Mouse (Mus musculus) liver, embryonic 12.5 days (tissue): ENCODE data around the gene Cadm1. TPM values are rescaled to one million over a fixed set of nuclear protein-coding genes. Genes with fewer than 3 reads are reported as not detected.

Source experiments
- ATAC-seq: fragments of 200-750 bp; cut with Nextera tagmentation; 2 replicates; pipeline ENCODE4 v1.8.0; 2017; ENCODE audit warnings: moderate number of reproducible peaks, mild to moderate bottlenecking, moderate library complexity
- H3K27ac ChIP-seq: fragments of 300-500 bp; sonication (generic); 2 replicates; pipeline ENCODE4 v1.5.1; 2016; ENCODE audit warnings: mild to moderate bottlenecking
- H3K27me3 ChIP-seq: fragments of 300-500 bp; sonication (generic); replicated peaks from 2 replicates; pipeline ENCODE4 v1.6.1; 2016; ENCODE audit warnings: mild to moderate bottlenecking, moderate library complexity
- H3K36me3 ChIP-seq: fragments of 300-500 bp; sonication (generic); 2 replicates; pipeline ENCODE4 v1.6.1; 2016; ENCODE audit warnings: mild to moderate bottlenecking, moderate library complexity
- H3K4me1 ChIP-seq: fragments of 300-500 bp; sonication (generic); 2 replicates; pipeline ENCODE4 v1.6.1; 2016
- H3K4me2 ChIP-seq: fragments of 300-500 bp; sonication (generic); 2 replicates; pipeline ENCODE4 v1.6.1; 2016; ENCODE audit warnings: mild to moderate bottlenecking, moderate library complexity
- H3K4me3 ChIP-seq: fragments of 300-500 bp; sonication (generic); 2 replicates; pipeline ENCODE4 v1.5.1; 2016; ENCODE audit warnings: mild to moderate bottlenecking, moderate library complexity
- H3K9ac ChIP-seq: fragments of 300-500 bp; sonication (generic); 2 replicates; pipeline ENCODE4 v1.6.1; 2016; ENCODE audit warnings: mild to moderate bottlenecking, moderate library complexity
- H3K9me3 ChIP-seq: fragments of 300-500 bp; sonication (generic); replicated peaks from 2 replicates; pipeline ENCODE4 v1.6.1; 2016; ENCODE audit warnings: mild to moderate bottlenecking, moderate library complexity
- WGBS: fragments of 180-500 bp; shearing (Covaris S2); methylation state at CpG from one replicate; pipeline ENCODE4 v1.1.7; 2016; ENCODE audit not compliant: insufficient replicate concordance; 5-methylcytosine and 5-hydroxymethylcytosine counted together
- polyA plus RNA-seq: library from polyadenylated mRNA; unstranded; fragments of >200 nt; fragmentation: Nextera tagmentation; extraction: Ambion mirVana; gene quantifications from 2 replicates; pipeline ENCODE4 v1.2.1, GENCODE M21; 2016

The Cadm1 gene
- polyA plus RNA-seq, 1 experiment from 2014 or later: 10.4 TPM

GRCm38 (mm10) chr9:47786642-47787041 lies 256.7 kb downstream of the Cadm1 start:
- Histone ChIP-seq H3K9ac (no peak overlapping the region), H3K36me3 (no peaks in the 10 kb centered on the region), H3K4me3 (no peak overlapping the region), H3K9me3 (no peaks in the 10 kb centered on the region), H3K27me3 (no peaks in the 10 kb centered on the region), H3K4me1 (no peaks in the 10 kb centered on the region), H3K27ac (no peak overlapping the region), H3K4me2 (no peak overlapping the region)
- no peak for ATAC-seq
- 52% methylated on average over 3 of the region's 3 CpGs for WGBS

- Histone ChIP-seq H3K27me3 (no peaks in the 10 kb centered on the region), H3K4me2 (no peak overlapping the region), H3K9me3 (no peaks in the 10 kb centered on the region), H3K27ac (no peak overlapping the region), H3K36me3 (no peaks in the 10 kb centered on the region), H3K4me3 (no peak overlapping the region), H3K4me1 (no peaks in the 10 kb centered on the region), H3K9ac (no peak overlapping the region)
- WGBS: 72% methylated on average over 5 of the region's 5 CpGs
- ATAC-seq: no peak
Measured at GRCm38 (mm10) chr9:47798478-47798877, 268.5 kb downstream of the Cadm1 start.

- H3K9ac ChIP-seq: no peak overlapping the region
- no peaks in the 10 kb centered on the region for H3K36me3 ChIP-seq
- ATAC-seq: no peak
- no peaks in the 10 kb centered on the region for H3K4me1 ChIP-seq
- 67% methylated on average over 4 of the region's 4 CpGs for WGBS
- no peaks in the 10 kb centered on the region for H3K9me3 ChIP-seq
- no peak overlapping the region for H3K4me2 ChIP-seq
- H3K27ac ChIP-seq: no peak overlapping the region
- H3K4me3 ChIP-seq: no peak overlapping the region
- H3K27me3 ChIP-seq: no peaks in the 10 kb centered on the region
Measured at GRCm38 (mm10) chr9:47801242-47801641, 271.3 kb downstream of the Cadm1 start.

GRCm38 (mm10) chr9:47802527-47802926 lies 272.6 kb downstream of the Cadm1 start:
- no peak for ATAC-seq
- no peak overlapping the region for H3K9ac ChIP-seq
- H3K36me3 ChIP-seq: no peaks in the 10 kb centered on the region
- no peak overlapping the region for H3K4me3 ChIP-seq
- no peaks in the 10 kb centered on the region for H3K27me3 ChIP-seq
- no peak overlapping the region for H3K27ac ChIP-seq
- H3K9me3 ChIP-seq: no peaks in the 10 kb centered on the region
- WGBS: 65% methylated on average over 4 of the region's 4 CpGs
- no peak overlapping the region for H3K4me2 ChIP-seq
- no peaks in the 10 kb centered on the region for H3K4me1 ChIP-seq

- Histone ChIP-seq H3K27me3 (no peaks in the 10 kb centered on the region), H3K4me3 (no peak overlapping the region), H3K9ac (no peak overlapping the region), H3K4me2 (no peak overlapping the region), H3K9me3 (no peaks in the 10 kb centered on the region), H3K4me1 (no peaks in the 10 kb centered on the region), H3K36me3 (no peaks in the 10 kb centered on the region), H3K27ac (no peak overlapping the region)
- ATAC-seq: no peak
- WGBS: 64% methylated on average over 13 of the region's 13 CpGs
Measured at GRCm38 (mm10) chr9:47803531-47804105, 273.6 kb downstream of the Cadm1 start.

- no peak for ATAC-seq
- no peak overlapping the region for H3K9ac ChIP-seq
- no peak overlapping the region for H3K4me2 ChIP-seq
- no peak overlapping the region for H3K27ac ChIP-seq
- no peaks in the 10 kb centered on the region for H3K9me3 ChIP-seq
- no peaks in the 10 kb centered on the region for H3K4me1 ChIP-seq
- H3K36me3 ChIP-seq: no peaks in the 10 kb centered on the region
- 62% methylated on average over 7 of the region's 7 CpGs for WGBS
- H3K4me3 ChIP-seq: no peak overlapping the region
- H3K27me3 ChIP-seq: no peaks in the 10 kb centered on the region
Measured at GRCm38 (mm10) chr9:47805658-47806057, 275.7 kb downstream of the Cadm1 start.

- no peaks in the 10 kb centered on the region for H3K27me3 ChIP-seq
- no peaks in the 10 kb centered on the region for H3K9me3 ChIP-seq
- no peaks in the 10 kb centered on the region for H3K36me3 ChIP-seq
- ATAC-seq: no peak
- no peaks in the 10 kb centered on the region for H3K4me1 ChIP-seq
- H3K4me2 ChIP-seq: no peak overlapping the region
- H3K9ac ChIP-seq: no peak overlapping the region
- 77% methylated on average over 4 of the region's 4 CpGs for WGBS
- H3K27ac ChIP-seq: no peak overlapping the region
- H3K4me3 ChIP-seq: no peak overlapping the region
Measured at GRCm38 (mm10) chr9:47825668-47826067, 295.7 kb downstream of the Cadm1 start.

- Histone ChIP-seq H3K4me2 (peak overlapping the region; percentile 3; the same call in 1 of the 2 replicates), H3K9ac (no peak overlapping the region), H3K9me3 (no peaks in the 10 kb centered on the region), H3K36me3 (no peaks in the 10 kb centered on the region), H3K4me1 (no peaks in the 10 kb centered on the region), H3K27ac (no peak overlapping the region), H3K27me3 (no peaks in the 10 kb centered on the region), H3K4me3 (no peak overlapping the region)
- WGBS: 15% methylated on average over 13 of the region's 13 CpGs
- no peak for ATAC-seq
Measured at GRCm38 (mm10) chr9:47828762-47829161, 298.8 kb downstream of the Cadm1 start.

- no peaks in the 10 kb centered on the region for H3K36me3 ChIP-seq
- ATAC-seq: no peak
- H3K27me3 ChIP-seq: no peaks in the 10 kb centered on the region
- H3K4me1 ChIP-seq: no peaks in the 10 kb centered on the region
- H3K9ac ChIP-seq: no peak overlapping the region
- WGBS: 50% methylated on average over 10 of the region's 10 CpGs
- H3K4me3 ChIP-seq: no peak overlapping the region
- H3K27ac ChIP-seq: no peak overlapping the region
- no peaks in the 10 kb centered on the region for H3K9me3 ChIP-seq
- peak overlapping the region; percentile 3; the same call in 1 of the 2 replicates for H3K4me2 ChIP-seq
Measured at GRCm38 (mm10) chr9:47829204-47829603, 299.2 kb downstream of the Cadm1 start.

GRCm38 (mm10) chr9:47829846-47830245 lies 299.9 kb downstream of the Cadm1 start:
- Histone ChIP-seq H3K9me3 (no peaks in the 10 kb centered on the region), H3K9ac (no peak overlapping the region), H3K4me1 (no peaks in the 10 kb centered on the region), H3K27me3 (no peaks in the 10 kb centered on the region), H3K4me2 (no peak overlapping the region), H3K4me3 (no peak overlapping the region), H3K27ac (no peak overlapping the region), H3K36me3 (no peaks in the 10 kb centered on the region)
- 65% methylated on average over 4 of the region's 4 CpGs for WGBS
- no peak for ATAC-seq

GRCm38 (mm10) chr9:47831412-47831811 lies 301.4 kb downstream of the Cadm1 start:
- no peak for ATAC-seq
- no peaks in the 10 kb centered on the region for H3K36me3 ChIP-seq
- no peaks in the 10 kb centered on the region for H3K9me3 ChIP-seq
- H3K27me3 ChIP-seq: no peaks in the 10 kb centered on the region
- H3K4me1 ChIP-seq: no peaks in the 10 kb centered on the region
- H3K4me2 ChIP-seq: no peak overlapping the region
- no peak overlapping the region for H3K27ac ChIP-seq
- 68% methylated on average over 4 of the region's 4 CpGs for WGBS
- no peak overlapping the region for H3K9ac ChIP-seq
- no peak overlapping the region for H3K4me3 ChIP-seq

GRCm38 (mm10) chr9:47838170-47838569 lies 308.2 kb downstream of the Cadm1 start:
- ATAC-seq: no peak
- WGBS: 28% methylated on average over 7 of the region's 8 CpGs

More at GRCm38 (mm10) chr9:47838170-47838569, 308.2 kb downstream of the Cadm1 start:
- H3K4me3 ChIP-seq: no peak overlapping the region
- no peaks in the 10 kb centered on the region for H3K9me3 ChIP-seq
- no peaks in the 10 kb centered on the region for H3K4me1 ChIP-seq
- H3K4me2 ChIP-seq: no peak overlapping the region
- H3K27ac ChIP-seq: no peak overlapping the region
- H3K36me3 ChIP-seq: no peaks in the 10 kb centered on the region
- H3K9ac ChIP-seq: no peak overlapping the region
- H3K27me3 ChIP-seq: no peaks in the 10 kb centered on the region
